Mouse (Mus musculus): ENCODE data around the gene Snrpg.
A peak's percentile ranks its signal among the peaks of the same experiment; 100 is the strongest.
"Not testable (repeated sequence)": the region's sequence is repeated elsewhere in the genome, so short reads cannot be mapped to it uniquely, and the experiment has no call there.

Gene Snrpg

GRCm38 (mm10) chr6:86370764-86371339 is at the start of gene Snrpg:
Gene Snrpg (plus strand): TSS chr6:86371304.
- no peak for DNase-seq (ENCODE audit: low read depth, low spot score)

- DNase-seq (ENCODE audit: low read depth, low spot score), result peak; percentile 55
Observed at GRCm38 (mm10) chr6:86322031-86322563, 49.0 kb upstream of the Snrpg start.

GRCm38 (mm10) chr6:86322991-86323390 is 48.1 kb upstream of the Snrpg start:
- DNase-seq (ENCODE audit: low read depth, low spot score), result no peak

GRCm38 (mm10) chr6:86324400-86324799 is 46.7 kb upstream of the Snrpg start:
- DNase-seq (ENCODE audit: low read depth, low spot score), result no peak

GRCm38 (mm10) chr6:86325646-86326045 is 45.5 kb upstream of the Snrpg start:
- peak; percentile 64 for DNase-seq (ENCODE audit: low read depth, low spot score)

GRCm38 (mm10) chr6:86326866-86327265 is 44.2 kb upstream of the Snrpg start:
- peak; percentile 35 for DNase-seq (ENCODE audit: low read depth, low spot score)

GRCm38 (mm10) chr6:86328369-86328768 is 42.7 kb upstream of the Snrpg start:
- no peak for DNase-seq (ENCODE audit: low read depth, low spot score)

GRCm38 (mm10) chr6:86329943-86330342 is 41.2 kb upstream of the Snrpg start:
- DNase-seq (ENCODE audit: low read depth, low spot score), result no peak

- DNase-seq (ENCODE audit: low read depth, low spot score), result no peak
Observed at GRCm38 (mm10) chr6:86335121-86335849, 35.8 kb upstream of the Snrpg start.

GRCm38 (mm10) chr6:86335860-86336259 is 35.2 kb upstream of the Snrpg start:
- DNase-seq (ENCODE audit: low read depth, low spot score), result no peak

GRCm38 (mm10) chr6:86336340-86336739 is 34.8 kb upstream of the Snrpg start:
- DNase-seq (ENCODE audit: low read depth, low spot score), result not testable (repeated sequence)

- peak; percentile 70 for DNase-seq (ENCODE audit: low read depth, low spot score)
Observed at GRCm38 (mm10) chr6:86343656-86344055, 27.4 kb upstream of the Snrpg start.

- no peak for DNase-seq (ENCODE audit: low read depth, low spot score)
Observed at GRCm38 (mm10) chr6:86346063-86346462, 25.0 kb upstream of the Snrpg start.

- peak; percentile 70 for DNase-seq (ENCODE audit: low read depth, low spot score)
Observed at GRCm38 (mm10) chr6:86349257-86349656, 21.8 kb upstream of the Snrpg start.

- DNase-seq (ENCODE audit: low read depth, low spot score), result no peak
Observed at GRCm38 (mm10) chr6:86354948-86355347, 16.2 kb upstream of the Snrpg start.

- DNase-seq (ENCODE audit: low read depth, low spot score), result no peak
Observed at GRCm38 (mm10) chr6:86356956-86357355, 14.1 kb upstream of the Snrpg start.

GRCm38 (mm10) chr6:86360691-86361090 is 10.4 kb upstream of the Snrpg start:
- no peak for DNase-seq (ENCODE audit: low read depth, low spot score)

- DNase-seq (ENCODE audit: low read depth, low spot score), result no peak
Observed at GRCm38 (mm10) chr6:86361373-86361772, 9.7 kb upstream of the Snrpg start.

GRCm38 (mm10) chr6:86364442-86365141 is 6.5 kb upstream of the Snrpg start:
- DNase-seq (ENCODE audit: low read depth, low spot score), result peak; percentile 93

- peak; percentile 99 for DNase-seq (ENCODE audit: low read depth, low spot score)
Observed at GRCm38 (mm10) chr6:86365371-86366124, 5.6 kb upstream of the Snrpg start, which contains the start of gene Fam136a. Gene Fam136a (plus strand): TSS chr6:86365646.

GRCm38 (mm10) chr6:86366125-86366852 is 4.8 kb upstream of the Snrpg start:
- DNase-seq (ENCODE audit: low read depth, low spot score), result peak; percentile 51
